Mouse (Mus musculus) heart, adult 2 months (tissue): ENCODE measurements at regions not wholly inside any gene's neighbourhood (a gene's known extent, or its start where the extent isn't known, plus 50 kb on each side); places are given as distances from the start of the nearest gene placed in this dataset.
A peak's percentile ranks its signal among the peaks of the same experiment; 100 is the strongest.

Source experiments
- DNase-seq, 2 experiments: peaks; one replicate each; pipeline ENCODE4 v3.0.0; 2021
- H3K27ac ChIP-seq: fragments of 200-600 bp; 2 replicates; pipeline ENCODE4 v1.8.1; 2022
- H3K27me3 ChIP-seq: fragments of 200-500 bp; 2 replicates; pipeline ENCODE4 v1.6.1; 2012; ENCODE audit warnings: mild to moderate bottlenecking, low read length, inconsistent platforms, mixed read lengths; ENCODE audit not compliant: control insufficient read depth, insufficient read depth
- H3K36me3 ChIP-seq: fragments of 200-500 bp; 2 replicates; pipeline ENCODE4 v1.6.1; 2012; ENCODE audit warnings: low read length, inconsistent platforms; ENCODE audit not compliant: control insufficient read depth, insufficient read depth
- H3K4me1 ChIP-seq: fragments of 200-500 bp; 2 replicates; pipeline ENCODE4 v1.6.1; 2011; ENCODE audit warnings: low read length; ENCODE audit not compliant: control insufficient read depth, insufficient read depth
- H3K4me3 ChIP-seq: fragments of 200-600 bp; 2 replicates; pipeline ENCODE4 v1.8.1; 2022
- H3K79me2 ChIP-seq: fragments of 200-500 bp; replicated peaks from 2 replicates; pipeline ENCODE4 v1.6.1; 2012; ENCODE audit warnings: mild to moderate bottlenecking, inconsistent platforms, low read length, moderate library complexity, mixed read lengths; ENCODE audit not compliant: control insufficient read depth, insufficient read depth
- H3K9ac ChIP-seq: fragments of 200-500 bp; 2 replicates; pipeline ENCODE4 v1.6.1; 2012; ENCODE audit warnings: low read depth, mild to moderate bottlenecking, control low read depth, inconsistent platforms, low read length, mixed read lengths
- CTCF ChIP-seq: fragments of 200-600 bp; IDR thresholded peaks from 2 replicates; pipeline ENCODE4 v1.8.1; 2022; ENCODE audit warnings: antibody characterized with exemption, mild to moderate bottlenecking, moderate library complexity
- EP300 ChIP-seq: fragments of 200-500 bp; IDR thresholded peaks from 2 replicates; pipeline ENCODE4 v1.6.1; 2011; ENCODE audit warnings: low read depth, low read length, control low read depth; ENCODE audit not compliant: insufficient read depth
- POLR2A ChIP-seq: fragments of 200-500 bp; IDR thresholded peaks from 2 replicates; pipeline ENCODE4 v1.6.1; 2011; ENCODE audit warnings: mild to moderate bottlenecking, low read depth, low read length, control low read depth; ENCODE audit not compliant: insufficient read depth
- WGBS: fragments of 180-500 bp; shearing (Covaris S2); methylation state at CpG from one replicate; pipeline ENCODE4 v1.1.7; 2018; 5-methylcytosine and 5-hydroxymethylcytosine counted together
- intact Hi-C: fragments of 180-260 bp; cut with DNase I; formaldehyde crosslinking; loops from one replicate; pipeline ENCODE4 v1.15.1; 2025

- 80% methylated on average over 11 of the region's 11 CpGs for WGBS
- intact Hi-C loops = loop anchor here (2.0 kb wide), 1 partner anchor 104 kb away; no protein-coding TSS in a partner anchor
These were observed 216.2 kb upstream of the Serp2 start for GRCm38 (mm10) chr14:76772781-76773438.

GRCm38 (mm10) chr14:76770106-76770505, 213.4 kb upstream of the Serp2 start:
- peaks cover 2% of the 10 kb centered on the region; the same call in 1 of the 2 replicates for H3K4me1 ChIP-seq

More at GRCm38 (mm10) chr14:76772781-76773438, 216.2 kb upstream of the Serp2 start:
- no peak overlapping the region for H3K4me3 ChIP-seq
- H3K79me2 ChIP-seq = no peaks in the 10 kb centered on the region
- no peak for DNase-seq
- H3K36me3 ChIP-seq = no peaks in the 10 kb centered on the region
- peaks cover 2% of the 10 kb centered on the region; the same call in 1 of the 2 replicates for H3K4me1 ChIP-seq
- H3K9ac ChIP-seq = no peak overlapping the region
- H3K27me3 ChIP-seq = no peaks in the 10 kb centered on the region
- TF ChIP-seq POLR2A (no peak), CTCF (peak; percentile 67)
- H3K27ac ChIP-seq = no peak overlapping the region

GRCm38 (mm10) chr14:76767301-76767700, 210.6 kb upstream of the Serp2 start:
- H3K27me3 ChIP-seq = no peaks in the 10 kb centered on the region
- no peak overlapping the region for H3K9ac ChIP-seq
- DNase-seq = no peak
- peaks cover 7% of the 10 kb centered on the region for H3K4me1 ChIP-seq
- 75% methylated on average over 6 of the region's 6 CpGs for WGBS
- no peak overlapping the region for H3K27ac ChIP-seq
- no peaks in the 10 kb centered on the region for H3K36me3 ChIP-seq
- H3K79me2 ChIP-seq = no peaks in the 10 kb centered on the region
- TF ChIP-seq CTCF (no peak), EP300 (no peak), POLR2A (no peak)
- intact Hi-C loops = no loop called here
- H3K4me3 ChIP-seq = no peak overlapping the region

More at GRCm38 (mm10) chr14:76770106-76770505, 213.4 kb upstream of the Serp2 start:
- DNase-seq = no peak
- Histone ChIP-seq H3K36me3 (no peaks in the 10 kb centered on the region), H3K79me2 (no peaks in the 10 kb centered on the region), H3K4me3 (no peak overlapping the region), H3K9ac (no peak overlapping the region), H3K27ac (no peak overlapping the region), H3K27me3 (no peaks in the 10 kb centered on the region)
- TF ChIP-seq CTCF = no peak
- TF ChIP-seq EP300 = no peak
- no peak for TF ChIP-seq POLR2A
- WGBS = 89% methylated on average over 7 of the region's 7 CpGs
- intact Hi-C loops = no loop called here

DNA sequence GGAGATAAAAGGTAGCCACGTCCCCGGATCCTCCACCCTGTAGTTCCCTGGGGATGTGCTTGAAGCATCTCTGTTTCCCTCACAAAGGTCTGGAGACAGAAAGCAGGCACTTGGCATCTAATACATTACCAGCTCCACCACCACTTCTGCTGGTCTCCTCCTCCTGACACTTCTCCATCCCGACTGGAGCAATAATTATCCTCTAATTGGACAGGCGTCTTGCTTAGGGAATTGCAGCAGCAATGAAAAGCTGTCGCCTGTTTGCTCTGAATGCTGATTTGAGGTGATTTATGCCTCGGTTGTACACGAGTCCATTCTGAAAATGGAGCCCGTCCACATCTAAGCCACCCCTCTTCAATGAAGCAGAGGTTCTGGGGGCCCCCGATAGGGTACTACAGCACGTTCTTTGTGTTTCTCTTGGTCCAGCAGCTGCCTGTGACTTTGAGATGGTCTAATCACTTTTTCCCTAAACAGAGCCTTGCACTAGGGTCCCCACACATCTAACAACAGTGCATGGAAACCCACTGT, 209.6 kb upstream of the Serp2 start:
- TF ChIP-seq EP300 (no peak), CTCF (no peak), POLR2A (no peak)
- H3K36me3 ChIP-seq = no peaks in the 10 kb centered on the region
- H3K79me2 ChIP-seq = no peaks in the 10 kb centered on the region
- no peak overlapping the region for H3K9ac ChIP-seq
- peaks cover 7% of the 10 kb centered on the region for H3K4me1 ChIP-seq
- H3K27me3 ChIP-seq = no peaks in the 10 kb centered on the region
- intact Hi-C loops = no loop called here
- WGBS = 86% methylated on average over 10 of the region's 10 CpGs
- H3K27ac ChIP-seq = no peak overlapping the region
- no peak for DNase-seq
- H3K4me3 ChIP-seq = no peak overlapping the region

DNA sequence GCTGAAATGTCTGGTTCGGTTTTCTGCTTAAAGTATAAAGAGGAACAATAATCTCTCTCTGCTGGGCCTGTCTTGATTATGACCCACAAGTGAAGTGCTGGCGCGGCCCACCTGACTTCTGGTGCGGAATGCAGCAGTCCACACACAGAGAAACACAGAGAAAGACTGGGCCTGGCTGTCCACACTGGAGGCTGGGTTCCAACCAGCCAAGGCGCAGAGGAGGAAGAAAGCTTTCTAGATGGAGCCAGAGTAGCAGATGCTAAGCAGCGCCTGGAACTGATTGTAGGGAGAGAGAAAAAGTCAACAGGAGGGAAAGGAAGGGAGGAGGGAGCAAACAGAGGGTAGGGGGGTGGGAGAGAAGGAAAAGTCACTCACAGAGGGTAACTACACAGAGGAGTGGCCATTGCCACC, 208.4 kb upstream of the Serp2 start:
- WGBS = 73% methylated on average over 6 of the region's 6 CpGs
- peaks cover 11% of the 10 kb centered on the region for H3K4me1 ChIP-seq
- peak; percentile 26 to 47 for DNase-seq

GRCm38 (mm10) chr14:76764390-76764796, 207.7 kb upstream of the Serp2 start:
- Histone ChIP-seq H3K4me1 (peaks cover 12% of the 10 kb centered on the region), H3K4me3 (no peak overlapping the region), H3K79me2 (no peaks in the 10 kb centered on the region), H3K27ac (no peak overlapping the region), H3K27me3 (no peaks in the 10 kb centered on the region), H3K36me3 (no peaks in the 10 kb centered on the region), H3K9ac (no peak overlapping the region)
- DNase-seq = peak; percentile 43 to 58
- WGBS = 40% methylated on average over 7 of the region's 7 CpGs
- TF ChIP-seq POLR2A = no peak
- no peak for TF ChIP-seq CTCF
- no peak for TF ChIP-seq EP300
- intact Hi-C loops = loop anchor here (5.0 kb wide), 1 partner anchor 262 kb away; no protein-coding TSS in a partner anchor

More for the DNA sequence above, 208.4 kb upstream of the Serp2 start:
- Histone ChIP-seq H3K4me3 (no peak overlapping the region), H3K36me3 (no peaks in the 10 kb centered on the region), H3K27ac (no peak overlapping the region), H3K9ac (no peak overlapping the region), H3K79me2 (no peaks in the 10 kb centered on the region), H3K27me3 (no peaks in the 10 kb centered on the region)
- TF ChIP-seq POLR2A = no peak
- TF ChIP-seq EP300 = no peak
- TF ChIP-seq CTCF = no peak
- intact Hi-C loops = no loop called here
